Mouse (Mus musculus): ENCODE measurements around the gene Bcl11a.

DNA sequence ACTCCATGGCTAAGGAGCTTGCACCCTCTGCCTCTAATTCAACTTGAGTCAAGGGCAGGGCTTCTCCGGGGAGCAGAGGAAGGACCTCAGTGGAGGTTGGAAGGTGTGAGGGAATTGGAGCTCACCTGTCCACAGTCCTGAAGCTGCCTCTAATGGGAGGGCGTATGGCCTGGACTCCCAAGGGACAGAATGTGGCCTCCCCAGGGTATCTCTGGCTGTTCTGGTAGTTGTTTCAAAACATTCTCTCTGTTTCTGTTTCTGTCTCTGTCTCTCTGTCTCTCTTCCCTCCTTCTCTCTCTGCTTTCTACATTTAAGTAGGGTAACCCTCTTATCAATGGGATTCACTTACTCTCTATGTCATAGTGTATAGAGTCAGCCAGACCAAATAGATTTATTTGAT is 38.2 kb downstream of the Bcl11a start:
- TF ChIP-seq POLR2A (IDR thresholded peaks at IDR 0.05; ENCODE audit: borderline replicate concordance, low read depth, low read length) = no peak
- TF ChIP-seq CTCF (IDR thresholded peaks at IDR 0.05; ENCODE audit: low read depth, low read length) = no peak

Data from bone marrow macrophage, adult 2 months (primary cell).